Mouse (Mus musculus) right cerebral cortex, adult 18-20 months (tissue): ENCODE measurements around the gene Tm2d1.
A peak's percentile ranks its signal among the peaks of the same experiment; 100 is the strongest.
"Not testable (repeated sequence)": the region's sequence is repeated elsewhere in the genome, so short reads cannot be mapped to it uniquely, and the experiment has no call there.

Experiments used
- DNase-seq: peaks from one replicate; pipeline ENCODE4 v3.0.0; 2022; ENCODE audit warnings: mixed read lengths

Tm2d1 gene

DNA sequence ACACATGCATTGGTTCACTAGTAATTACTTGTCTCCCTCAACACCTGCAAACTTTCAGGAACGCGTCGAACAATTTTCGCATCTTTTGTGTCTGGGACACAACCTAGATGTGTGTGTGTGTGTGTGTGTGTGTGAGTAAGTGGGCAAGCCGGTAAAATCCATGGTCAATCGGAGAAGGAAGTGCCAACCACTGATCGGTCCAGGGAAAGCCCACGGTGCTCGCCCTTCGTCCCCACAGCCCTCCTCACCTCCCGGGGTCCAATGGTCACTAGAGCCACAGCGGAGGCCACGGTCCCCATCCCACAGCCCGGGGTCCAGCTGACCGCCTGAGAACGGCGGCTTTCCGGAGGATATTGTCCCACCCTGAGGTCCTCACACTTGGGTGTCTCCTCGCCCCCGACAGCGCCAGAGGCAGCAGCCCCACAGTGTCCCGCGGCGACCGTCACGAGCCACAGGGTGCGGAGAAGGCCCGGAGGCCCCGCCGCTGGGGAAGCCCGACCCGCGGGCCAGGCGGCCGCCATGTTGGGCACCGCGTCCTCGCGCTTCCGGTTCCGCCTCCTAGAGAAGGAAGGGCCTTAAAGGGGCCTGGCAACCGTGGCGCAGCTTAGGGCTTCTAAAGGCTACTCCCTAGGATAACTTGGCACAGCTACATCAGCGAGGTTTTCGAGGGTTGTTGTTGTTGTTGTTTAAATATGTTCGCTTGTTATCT, at the start of gene Tm2d1:
Gene Tm2d1 (minus strand): TSS at position 591 of the 709 bp plus-strand sequence.
- peak; percentile 88 for DNase-seq

DNA sequence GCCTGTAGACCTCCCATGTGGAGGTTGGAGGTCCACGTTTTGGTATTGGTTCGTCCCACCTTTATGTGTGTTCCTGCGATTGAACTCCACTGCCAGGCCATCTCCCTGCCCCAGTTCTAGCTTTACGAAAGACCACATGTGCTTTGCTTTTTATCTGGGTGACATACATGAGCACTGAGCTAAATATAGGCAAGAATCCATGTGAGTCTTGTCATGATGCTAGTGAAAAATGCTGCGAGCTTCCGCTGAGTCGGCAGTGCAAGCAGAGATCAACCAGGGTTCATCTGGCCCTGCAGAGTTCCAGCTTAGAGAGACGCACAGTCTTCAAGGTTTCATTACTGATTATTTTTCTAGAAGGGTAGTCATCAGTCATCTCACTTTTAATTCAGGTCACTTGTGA, 45.3 kb upstream of the Tm2d1 start:
- DNase-seq: no peak

DNA sequence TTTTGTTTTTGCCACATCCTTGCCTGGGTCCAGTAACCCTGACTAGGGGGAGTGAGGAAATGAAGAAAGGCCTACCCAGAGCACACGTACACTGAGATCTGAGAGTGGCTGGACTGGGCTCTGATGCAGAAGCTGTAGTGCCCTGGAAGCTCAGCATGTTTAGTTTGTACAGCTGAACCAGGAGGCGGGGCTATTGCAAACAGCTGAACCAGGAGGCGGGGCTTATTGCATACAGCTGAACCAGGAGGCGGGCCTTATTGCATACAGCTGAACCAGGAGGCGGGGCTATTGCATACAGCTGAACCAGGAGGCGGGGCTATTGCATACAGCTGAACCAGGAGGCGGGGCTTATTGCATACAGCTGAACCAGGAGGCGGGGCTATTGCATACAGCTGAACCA, 32.0 kb upstream of the Tm2d1 start:
- not testable (repeated sequence) for DNase-seq

DNA sequence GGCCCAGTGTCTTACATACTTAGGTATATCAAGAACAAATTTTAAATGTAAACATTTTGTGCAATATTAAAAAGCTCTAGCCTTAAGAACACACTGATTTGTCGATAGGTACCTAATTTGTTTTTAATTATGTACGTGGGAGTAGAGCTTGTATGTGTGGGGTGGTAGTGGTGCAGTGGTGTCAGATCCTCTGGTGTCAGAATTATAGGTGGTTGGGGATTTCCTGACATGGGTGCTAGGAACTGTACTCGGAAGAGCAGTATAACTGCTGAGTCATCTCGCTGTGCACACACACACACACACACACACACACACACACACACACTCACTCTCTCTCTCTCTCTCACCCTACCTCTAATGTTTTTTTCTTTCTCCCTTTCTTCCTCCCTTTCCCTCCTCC, 25.3 kb upstream of the Tm2d1 start:
- no peak for DNase-seq

DNA sequence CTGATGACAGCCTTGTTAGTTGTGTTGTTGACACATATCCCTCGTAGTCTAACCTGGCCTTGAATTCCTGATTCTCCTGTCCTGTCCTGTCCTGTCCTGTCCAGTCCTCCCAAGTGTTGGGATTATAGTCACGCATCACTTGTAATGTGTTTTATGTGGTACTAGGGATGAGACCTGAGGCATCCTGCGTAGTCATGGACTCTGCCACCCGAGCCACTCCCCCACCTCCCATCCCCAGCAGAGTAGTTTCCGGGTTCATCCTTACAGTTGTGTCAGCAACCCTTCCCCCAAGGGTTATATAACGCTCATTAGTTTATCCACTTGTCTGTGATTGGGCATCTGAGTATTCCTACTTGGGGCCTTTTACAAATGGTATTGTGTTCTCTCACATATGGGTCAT, 21.3 kb upstream of the Tm2d1 start:
- no peak for DNase-seq

DNA sequence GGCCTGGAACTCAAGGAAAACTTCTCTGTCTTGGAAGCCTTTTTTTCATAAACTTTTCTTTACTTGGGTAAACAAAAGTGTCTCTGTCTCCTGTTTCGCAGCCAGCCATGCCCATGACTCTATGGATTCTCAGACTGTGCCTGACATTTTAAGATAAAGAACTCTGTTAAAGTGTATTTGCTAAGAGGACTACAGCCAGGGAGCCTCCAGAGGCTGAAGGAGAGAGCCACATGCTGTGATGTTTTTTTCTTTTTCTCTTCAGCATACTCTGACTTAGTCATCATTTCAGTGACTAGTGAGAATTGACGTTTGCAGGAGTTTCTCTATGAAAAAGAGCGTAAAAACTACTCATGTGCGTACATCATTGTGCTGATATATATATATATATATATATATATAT, 20.4 kb upstream of the Tm2d1 start:
- DNase-seq: no peak

DNA sequence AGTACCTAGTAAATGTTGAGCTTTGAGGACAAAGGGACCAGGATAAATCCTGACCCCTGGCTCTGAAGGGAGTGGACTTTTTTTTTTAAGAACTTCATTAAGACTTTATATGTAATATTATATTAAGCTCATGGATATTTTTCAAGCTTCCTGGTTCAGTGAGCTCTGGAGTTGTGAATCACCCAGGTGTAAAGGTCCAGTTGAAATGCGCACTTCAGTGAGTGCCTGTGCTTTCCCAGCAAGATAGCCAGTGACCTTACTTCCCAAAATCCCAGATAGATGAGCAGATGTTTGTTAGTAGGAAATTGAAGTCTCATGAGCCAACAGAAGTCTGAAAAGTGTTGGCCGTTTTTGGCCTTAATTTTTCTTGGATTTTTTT, 18.5 kb upstream of the Tm2d1 start:
- DNase-seq: no peak

DNA sequence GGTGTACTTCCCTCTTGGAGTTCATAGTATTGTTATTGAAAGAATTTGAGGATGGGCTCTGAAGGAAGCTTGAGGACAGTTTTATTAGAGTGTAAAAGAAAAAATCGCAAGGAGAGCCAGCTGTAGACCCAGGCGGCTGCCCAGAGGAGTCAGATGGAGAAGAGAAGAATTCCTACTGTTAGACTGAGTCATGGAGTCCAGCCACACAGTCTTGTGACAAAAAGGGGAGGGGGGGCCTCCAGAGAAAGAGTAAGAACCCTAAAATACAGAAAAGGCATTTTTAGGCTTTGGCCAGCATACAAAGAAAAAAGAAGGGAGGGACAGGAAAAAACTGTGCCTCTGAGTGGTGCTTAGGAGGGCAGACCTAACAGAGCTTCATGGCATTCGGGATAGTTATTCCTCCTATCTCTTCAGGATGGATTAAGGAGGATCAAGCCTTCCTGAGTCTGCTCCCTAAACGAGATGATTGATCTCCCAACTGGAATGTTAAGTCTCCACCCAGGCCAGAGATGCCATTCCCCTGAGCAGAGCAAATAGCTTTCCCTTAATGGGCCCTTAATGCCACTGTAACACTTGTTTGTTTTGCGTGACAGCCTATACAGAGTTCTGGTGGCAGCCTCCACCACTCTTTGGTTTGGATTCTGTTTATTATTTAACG, 17.9 kb upstream of the Tm2d1 start:
- DNase-seq: no peak

DNA sequence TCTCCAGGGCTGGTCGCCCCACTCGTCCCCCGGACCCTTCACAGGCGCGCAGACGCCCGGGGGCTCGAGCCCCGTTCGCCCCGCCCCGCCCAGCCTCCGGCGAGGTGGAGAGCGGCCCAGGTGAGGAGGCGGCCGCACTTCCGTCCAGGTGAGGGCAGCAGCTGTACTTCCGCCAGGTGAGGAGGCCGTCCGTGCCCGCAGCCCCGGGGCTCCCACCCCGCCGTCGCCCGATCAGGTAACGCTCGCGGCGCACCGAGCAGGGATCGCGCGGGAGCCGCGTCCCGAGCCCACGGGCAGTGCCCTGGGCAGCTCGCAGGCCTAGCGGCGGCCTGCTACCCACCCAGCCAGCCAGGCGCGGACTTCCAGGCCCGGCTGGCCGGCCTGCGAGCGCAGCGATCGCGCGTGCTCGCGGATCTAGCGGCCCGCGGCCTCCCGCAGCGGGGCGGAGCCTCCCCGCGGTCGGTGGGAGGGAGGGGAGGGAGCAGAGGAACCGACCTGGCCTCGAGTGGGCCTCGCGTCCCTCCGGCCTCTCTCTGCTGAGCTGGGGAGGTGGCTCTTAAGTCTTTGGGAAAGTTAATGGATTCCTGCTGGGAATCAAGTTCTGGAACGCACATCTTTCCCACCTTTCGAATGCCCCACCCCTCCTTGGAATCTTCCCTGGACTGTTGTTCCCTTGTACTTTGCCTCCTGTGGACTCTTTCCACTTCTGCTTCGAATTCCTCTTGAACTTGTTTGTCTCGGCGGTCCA, 12.8 kb upstream of the Tm2d1 start, which contains the start of gene Patj:
Gene Patj (plus strand): TSS at position 96 of the 748 bp plus-strand sequence.
- DNase-seq: peak; percentile 69

DNA sequence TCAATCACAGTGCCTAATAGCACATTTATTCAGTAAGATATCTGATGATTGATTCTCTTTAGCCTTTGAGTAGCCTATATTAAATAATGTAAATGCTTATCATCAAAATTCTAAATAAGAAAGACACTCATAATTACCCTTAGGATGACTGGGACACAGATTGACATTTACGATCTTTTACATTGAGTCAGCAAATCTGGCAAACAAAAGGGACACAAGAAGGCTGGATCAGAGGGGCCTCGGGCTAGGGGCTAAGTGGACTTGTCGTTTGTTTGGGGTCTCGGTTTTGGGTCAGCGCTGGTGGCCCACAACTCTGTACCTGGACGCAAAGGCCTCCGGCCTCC, 12.2 kb upstream of the Tm2d1 start:
- no peak for DNase-seq

DNA sequence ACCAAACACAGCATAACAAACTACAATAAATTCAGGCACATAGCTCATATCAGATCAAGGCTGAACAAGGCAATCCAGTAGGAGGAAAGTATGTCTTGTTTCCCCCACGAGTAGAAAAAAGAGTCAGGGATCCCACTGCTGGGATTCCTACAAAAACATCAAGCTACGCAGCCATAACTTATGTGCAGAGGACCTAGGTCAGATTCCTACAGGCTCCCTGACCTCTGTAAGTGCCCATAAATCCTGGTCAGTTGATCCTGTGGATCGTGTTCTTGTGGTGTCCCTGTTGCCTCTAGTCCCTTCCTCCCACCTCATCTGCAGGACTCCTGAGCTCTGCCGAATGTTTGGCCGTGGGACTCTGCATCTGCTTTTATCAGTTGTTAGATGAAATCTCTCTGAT, 1.9 kb upstream of the Tm2d1 start:
- no peak for DNase-seq

DNA sequence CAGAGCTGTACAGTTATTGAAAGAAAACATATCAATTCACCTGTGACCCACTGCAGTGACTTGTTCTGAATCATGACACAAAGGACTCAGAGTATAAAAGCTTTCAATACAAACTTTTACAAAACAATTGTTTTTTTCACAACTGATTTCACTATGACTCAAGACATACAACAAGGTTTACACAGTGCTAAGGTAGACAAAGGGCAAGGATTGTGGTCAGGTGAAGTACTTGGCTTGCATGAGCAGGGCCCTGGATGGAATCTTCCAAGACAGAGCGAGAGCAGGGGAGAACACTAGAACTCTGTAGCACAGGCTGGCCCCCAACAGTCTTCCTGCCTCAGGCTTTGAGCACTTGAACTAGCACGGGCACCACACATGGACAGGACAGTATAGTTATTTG, 6.2 kb downstream of the Tm2d1 start:
- no peak for DNase-seq

DNA sequence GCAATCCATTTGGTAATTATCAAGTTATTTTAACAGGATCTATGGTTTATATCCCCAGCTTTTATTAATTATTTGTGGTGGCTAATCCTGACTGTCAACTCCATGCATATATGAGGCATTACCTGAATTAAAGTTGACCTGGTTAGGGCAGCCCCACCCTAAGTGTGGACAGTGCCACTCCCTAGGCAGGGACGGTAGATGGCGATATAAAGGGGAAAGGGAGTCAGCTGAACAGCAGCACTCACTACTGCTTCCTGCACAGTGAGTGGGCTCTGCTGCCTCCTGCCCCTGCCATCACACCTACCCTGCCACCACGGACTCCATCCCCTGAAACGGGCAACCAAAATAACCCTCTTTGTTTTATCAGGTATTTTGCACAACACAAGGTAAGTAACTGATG, 7.7 kb downstream of the Tm2d1 start:
- no peak for DNase-seq

DNA sequence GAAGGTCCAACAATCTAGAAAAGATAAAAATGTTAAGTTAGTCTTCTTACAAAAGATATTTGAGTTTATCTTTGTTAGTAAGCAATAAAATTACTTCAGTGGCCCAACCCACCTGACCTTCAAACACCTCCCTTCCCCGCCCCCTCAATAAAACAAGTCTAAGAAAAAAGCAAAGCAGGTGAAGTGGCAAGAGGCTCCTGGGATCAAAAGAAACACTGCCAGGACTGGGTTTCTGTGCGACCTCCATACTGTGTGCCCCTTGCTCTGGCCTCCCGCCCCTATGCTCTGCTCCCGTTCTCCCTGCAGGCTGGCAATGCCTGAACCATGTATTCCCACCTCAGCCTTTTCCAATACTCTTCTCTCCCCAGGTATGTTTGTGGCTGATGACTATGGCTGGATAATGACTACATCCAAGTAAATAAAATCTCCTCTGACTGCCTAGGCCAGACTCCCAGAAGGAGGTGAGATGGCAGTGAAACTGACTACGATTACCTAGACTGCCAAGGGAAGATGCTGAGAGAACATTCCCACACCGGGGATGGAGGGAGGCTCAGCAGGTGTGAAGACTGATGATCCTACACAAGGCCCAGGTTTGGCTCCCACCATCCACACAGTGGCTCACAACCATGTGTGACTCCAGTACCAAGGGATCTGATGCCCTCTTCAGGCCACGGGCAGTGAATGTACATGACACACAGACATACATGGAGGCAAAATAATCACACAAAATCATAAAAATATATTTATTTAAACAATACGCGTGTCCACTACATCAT, 24.9 kb downstream of the Tm2d1 start:
- no peak for DNase-seq

DNA sequence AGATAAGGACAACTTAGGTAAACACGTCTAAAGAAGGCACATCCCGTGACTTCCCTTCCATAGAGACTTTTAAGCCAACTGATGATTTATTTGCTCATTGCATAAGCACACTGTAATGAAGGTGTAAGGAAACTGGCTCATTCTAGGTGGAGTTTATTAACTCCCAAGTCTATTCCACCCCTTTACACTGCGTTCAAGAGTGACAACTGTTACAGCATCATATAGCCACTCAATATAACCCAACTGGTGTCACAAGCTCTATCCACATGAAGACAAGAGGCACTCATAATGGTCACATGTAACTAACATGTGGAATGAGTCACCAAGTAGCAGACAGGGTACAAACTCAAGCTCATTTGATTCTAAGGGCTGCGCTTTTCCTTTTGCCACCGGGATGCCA, 34.5 kb downstream of the Tm2d1 start:
- no peak for DNase-seq

DNA sequence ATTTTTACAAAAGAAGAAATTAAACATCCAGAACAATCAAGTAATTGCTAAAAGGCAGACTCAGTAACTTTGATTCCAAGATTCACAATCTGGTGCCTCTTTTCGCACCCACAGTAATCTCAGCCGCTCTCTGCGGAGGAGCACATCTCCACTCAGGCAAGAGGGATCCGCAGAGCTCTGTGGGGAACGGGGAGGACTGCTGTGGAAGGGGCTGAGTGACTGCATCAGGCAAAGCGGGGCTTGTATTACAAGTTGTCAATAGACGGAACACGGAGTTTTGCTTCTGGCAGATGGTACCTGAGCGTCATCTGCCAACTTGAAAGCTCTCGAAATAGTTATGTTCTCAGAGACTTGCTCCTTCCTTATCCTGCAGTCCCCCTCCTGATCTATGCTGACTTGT, 37.3 kb downstream of the Tm2d1 start:
- peak; percentile 52 for DNase-seq

DNA sequence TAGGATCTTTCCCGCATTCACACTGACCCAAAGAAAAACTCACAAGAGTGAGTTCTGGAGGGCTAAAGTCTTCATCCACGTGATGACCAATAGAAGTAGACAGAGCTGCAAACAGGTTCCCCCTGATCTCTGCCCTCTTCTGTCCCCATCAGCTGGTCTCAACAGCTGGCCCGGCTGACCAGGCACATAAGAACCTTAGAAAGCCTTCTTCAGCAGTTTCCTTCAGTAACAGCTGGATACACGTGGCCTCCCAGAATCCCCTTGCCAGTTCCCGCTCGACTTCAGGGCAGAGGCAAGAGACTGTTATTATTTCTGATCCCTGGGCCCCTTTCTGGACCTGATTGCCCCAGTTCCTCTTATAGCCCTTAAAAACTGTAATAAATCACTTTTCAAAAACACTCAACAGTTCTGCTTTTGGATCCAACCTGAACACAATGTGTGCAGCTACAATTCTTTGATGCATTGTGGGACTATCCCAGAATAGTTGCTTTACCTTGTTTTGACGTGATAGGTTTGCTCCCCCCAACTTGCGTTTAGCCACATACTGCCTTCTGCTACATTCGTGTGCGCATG, 43.0 kb downstream of the Tm2d1 start:
- DNase-seq: no peak

DNA sequence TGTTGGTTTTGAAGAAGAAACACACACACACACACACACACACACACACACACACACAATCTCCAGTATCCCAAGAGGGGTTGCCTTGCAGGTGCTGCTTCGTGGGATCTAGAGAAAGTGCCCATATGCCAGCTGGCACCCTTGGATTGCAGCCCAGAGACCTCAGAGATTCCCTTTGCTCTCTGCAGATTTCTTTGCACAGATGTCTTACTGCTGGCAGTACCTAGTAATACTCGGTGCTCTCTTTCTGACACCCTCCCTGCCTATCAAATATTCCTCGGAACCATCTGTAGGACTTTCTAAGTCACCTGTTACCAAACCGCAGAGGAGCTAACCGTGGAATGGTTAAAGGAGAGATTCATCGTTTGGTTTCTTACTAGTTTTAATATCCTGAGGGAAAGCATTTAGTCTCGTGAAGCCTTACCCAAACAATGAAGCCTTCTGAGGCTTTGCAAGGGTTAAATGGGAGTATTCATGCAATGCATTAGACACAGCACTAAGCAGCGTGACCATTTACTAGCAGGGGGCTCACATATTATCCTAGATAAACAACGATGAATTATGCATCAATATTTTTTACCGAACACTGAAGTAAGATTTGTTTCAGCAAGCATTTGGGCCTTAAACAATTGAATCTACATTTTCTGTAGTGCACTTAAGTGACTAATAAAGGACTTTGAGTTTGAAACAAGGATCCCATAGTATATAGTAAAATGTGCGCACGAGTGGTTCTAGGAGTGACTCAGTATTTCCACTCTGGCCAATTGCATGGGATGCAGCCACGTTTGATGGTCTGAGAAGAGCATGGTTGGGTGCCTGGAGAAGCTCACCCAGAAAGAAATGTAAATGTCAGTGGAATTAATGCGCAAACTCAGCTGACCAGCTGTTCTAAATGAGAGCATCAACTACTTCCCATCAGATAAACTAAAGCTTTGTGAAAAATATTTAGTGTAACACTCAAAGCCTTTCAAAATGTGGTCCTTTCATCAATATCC, 44.2 kb downstream of the Tm2d1 start:
- DNase-seq: no peak

DNA sequence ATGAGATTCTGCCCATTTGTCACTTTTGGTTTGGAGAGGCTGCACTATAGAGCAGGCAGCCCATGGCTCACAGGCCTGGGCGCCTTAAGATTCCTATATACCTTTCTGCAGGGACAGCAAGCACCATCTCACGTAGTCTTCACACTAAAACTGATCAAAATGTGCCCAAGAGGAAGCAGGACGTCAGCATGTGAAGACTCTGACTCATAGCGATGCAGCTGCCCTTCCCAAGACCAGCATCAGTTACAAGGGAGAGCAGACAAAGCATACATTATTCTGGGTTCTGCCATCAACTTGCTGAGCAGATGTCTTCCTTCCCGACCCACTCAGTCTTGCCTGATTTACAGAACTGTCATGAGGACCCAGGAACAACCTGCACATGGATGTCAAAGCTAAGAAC, 45.9 kb downstream of the Tm2d1 start:
- DNase-seq: no peak

DNA sequence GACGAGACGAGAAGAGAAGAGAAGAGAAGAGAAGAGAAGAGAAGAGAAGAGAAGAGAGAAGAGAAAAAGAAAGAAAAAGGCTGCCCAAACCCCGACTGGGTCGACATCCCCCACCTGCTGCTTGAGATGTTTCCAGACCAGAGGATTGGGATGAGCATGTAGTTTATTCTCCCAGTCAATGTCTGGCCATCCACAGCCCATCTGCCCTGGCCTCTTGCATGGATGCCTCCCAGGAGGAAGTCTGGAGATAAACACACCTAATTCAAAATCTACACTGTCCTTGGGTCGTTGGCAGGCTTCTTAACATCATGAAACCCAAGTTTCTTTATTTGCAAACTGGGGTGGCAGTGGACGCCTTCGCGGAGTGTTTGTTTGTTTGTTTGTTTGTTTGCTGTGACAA, 47.4 kb downstream of the Tm2d1 start:
- DNase-seq: no peak

DNA sequence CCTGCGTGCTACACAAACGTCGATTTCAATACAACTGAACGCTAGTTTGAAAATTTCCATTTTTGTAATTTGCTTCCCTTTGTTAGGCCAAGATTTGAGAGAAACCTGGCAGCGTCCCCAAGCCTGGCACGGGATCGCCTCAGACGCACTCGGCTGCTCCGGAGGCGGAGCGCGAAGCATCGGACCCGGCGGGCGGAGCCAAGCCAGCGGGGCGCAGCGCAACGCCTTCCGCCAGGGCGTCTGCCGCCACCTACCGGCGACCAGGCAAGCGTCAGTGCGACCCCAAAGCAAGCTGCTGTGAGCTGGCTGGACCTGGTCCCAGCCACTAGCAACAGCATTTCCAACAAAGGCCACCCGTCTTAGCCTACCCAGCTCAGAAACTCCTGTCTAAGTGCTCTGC, 60.9 kb downstream of the Tm2d1 start:
- peak; percentile 92 for DNase-seq
